Mouse (Mus musculus): ENCODE measurements around the gene Mrpl14.

Mrpl14 gene

DNA sequence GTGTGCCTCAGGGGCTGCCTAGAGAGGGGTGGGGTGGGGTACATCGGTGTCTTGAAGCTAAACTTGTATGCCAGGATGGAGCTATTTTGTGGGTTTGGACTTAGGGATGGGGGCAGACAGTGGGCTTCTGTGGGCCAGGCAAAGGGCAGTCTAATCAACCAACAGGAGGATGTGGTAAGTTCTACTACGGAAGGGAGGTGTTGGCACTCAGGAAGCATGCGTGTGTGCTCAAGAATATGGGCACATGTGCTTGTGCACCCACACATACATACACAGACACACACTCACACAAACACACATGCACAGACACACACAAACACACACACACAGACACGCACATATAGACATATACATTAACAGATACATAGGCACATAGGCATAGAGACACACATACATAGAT, 61.2 kb downstream of the Mrpl14 start:
- no peak for DNase-seq (ENCODE audit: extremely low spot score, low spot score)
